Mouse (Mus musculus): Measurements from ENCODE around the gene Krt222. TPM values are rescaled to one million over a fixed set of nuclear protein-coding genes. Genes with fewer than 3 reads are reported as not detected.
A peak's percentile ranks its signal among the peaks of the same experiment; 100 is the strongest.
"Not testable (repeated sequence)": the region's sequence is repeated elsewhere in the genome, so short reads cannot be mapped to it uniquely, and the experiment has no call there.

The Krt222 gene
- polyA plus RNA-seq, 2 experiments = 0.01 to 0.13 TPM

DNA sequence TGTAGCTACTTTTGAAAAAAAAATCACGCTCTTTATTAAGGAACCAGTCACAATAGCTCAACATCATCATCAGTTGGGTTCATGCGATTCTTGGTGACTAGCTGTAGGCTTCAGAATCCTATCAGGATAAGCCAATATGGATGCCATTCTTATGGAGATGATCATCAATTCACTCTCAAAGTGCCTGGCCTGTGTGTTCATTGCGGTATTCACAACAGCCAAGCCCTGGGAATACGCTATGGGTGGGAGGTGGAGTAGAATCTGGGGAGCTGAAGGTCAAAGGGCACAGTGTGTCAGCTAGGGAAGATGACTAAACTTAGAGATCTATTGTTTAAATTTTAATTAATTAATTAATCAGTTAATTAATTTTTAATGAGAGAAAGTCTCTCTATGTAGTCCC is 4.0 kb upstream of the Krt222 start:
- TF ChIP-seq EP300 (IDR thresholded peaks at IDR 0.05; ENCODE audit: low read depth) (no peak), CTCF (IDR thresholded peaks at IDR 0.05; ENCODE audit: low read depth) (no peak)
- H3K4me1 ChIP-seq (replicated peaks; ENCODE audit: control insufficient read depth in 2 of 2, insufficient read depth in 2 of 2, low read length in 1 of 2) = no peaks in the 10 kb centered on the region
- H3K27me3 ChIP-seq (ENCODE audit: control insufficient read depth, insufficient read depth, low read length) = no peaks in the 10 kb centered on the region
- H3K36me3 ChIP-seq (replicated peaks; ENCODE audit: control insufficient read depth, insufficient read depth, low read depth) = no peaks in the 10 kb centered on the region
- H3K4me3 ChIP-seq (ENCODE audit: insufficient read depth in 1 of 2, low read depth in 2 of 2, low read length in 2 of 2) = no peak overlapping the region
- no peak for ATAC-seq (ENCODE audit: insufficient read depth)
- H3K27ac ChIP-seq = no peak overlapping the region
- no peak overlapping the region for H3K9ac ChIP-seq (replicated peaks)
- H3K9me3 ChIP-seq (ENCODE audit: control insufficient read depth, low read length) = no peaks in the 10 kb centered on the region
- no peak for DNase-seq (ENCODE audit: low read depth in 3 of 3, low spot score in 3 of 3)
- WGBS (ENCODE audit: insufficient replicate concordance) = 79% methylated on average over 4 of the region's 4 CpGs
- no peak overlapping the region for H3K4me2 ChIP-seq (ENCODE audit: low read depth)

DNA sequence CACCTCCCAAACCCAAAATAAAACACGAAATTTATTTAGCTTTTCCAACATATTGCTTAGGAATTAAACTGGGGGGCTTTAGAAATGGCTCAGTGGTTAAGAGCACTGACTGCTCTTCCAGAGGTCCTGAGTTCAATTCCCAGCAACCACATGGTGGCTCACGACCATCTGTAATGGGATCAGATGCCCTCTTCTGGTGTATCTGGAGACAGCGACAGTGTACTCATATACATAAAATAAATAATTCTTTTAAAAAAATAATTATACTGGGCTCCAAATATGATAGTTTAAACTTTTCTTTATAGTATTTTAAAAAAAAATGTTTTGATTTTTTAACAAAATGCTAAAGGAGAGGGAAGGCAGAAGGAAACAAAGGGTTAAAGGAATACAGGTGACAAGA is 634 bp upstream of the Krt222 start:
- DNase-seq (ENCODE audit: low read depth in 3 of 3, low spot score in 3 of 3); H3K4me3 ChIP-seq (ENCODE audit: insufficient read depth in 1 of 2, low read depth in 2 of 2, low read length in 2 of 2); H3K27ac ChIP-seq; H3K4me1 ChIP-seq (replicated peaks; ENCODE audit: control insufficient read depth in 2 of 2, insufficient read depth in 2 of 2, low read length in 1 of 2); H3K9me3 ChIP-seq (ENCODE audit: control insufficient read depth, low read length); H3K4me2 ChIP-seq (ENCODE audit: low read depth); H3K36me3 ChIP-seq (replicated peaks; ENCODE audit: control insufficient read depth, insufficient read depth, low read depth); H3K27me3 ChIP-seq (ENCODE audit: control insufficient read depth, insufficient read depth, low read length); H3K9ac ChIP-seq (replicated peaks); ATAC-seq (ENCODE audit: insufficient read depth): not testable (repeated sequence)
- 33% methylated on average over 3 of the region's 3 CpGs for WGBS (ENCODE audit: insufficient replicate concordance)

DNA sequence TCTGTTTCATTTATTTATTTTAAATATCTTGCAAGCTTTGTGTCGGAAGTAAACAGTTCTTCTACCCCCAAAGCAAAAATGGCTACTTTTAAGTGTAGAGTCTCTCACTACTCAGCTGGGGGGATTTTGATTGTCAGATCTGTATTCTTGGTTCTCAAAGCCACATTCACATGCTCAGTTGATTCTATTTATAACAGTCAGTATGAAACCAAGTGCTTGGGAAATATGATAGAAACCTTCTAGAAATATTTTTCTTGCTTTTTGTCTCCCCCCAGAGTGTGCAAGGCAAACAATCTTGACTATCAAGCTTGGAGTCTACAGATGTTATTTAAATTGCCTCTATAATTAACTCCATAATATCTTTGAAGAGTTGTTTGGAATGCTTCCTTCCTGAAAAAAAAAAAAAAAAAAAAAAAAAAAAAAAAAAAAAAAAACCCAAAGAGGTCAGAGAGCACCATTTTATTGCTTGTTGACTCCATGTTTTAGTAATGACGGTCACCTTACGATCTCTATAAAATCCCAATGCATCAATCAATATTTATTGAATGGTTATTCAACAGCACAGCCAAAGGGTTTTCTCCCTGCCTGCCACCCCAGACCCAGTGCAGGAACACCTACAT is 575 bp downstream of the Krt222 start:
- WGBS (ENCODE audit: insufficient replicate concordance) = 63% methylated on average over 3 of the region's 3 CpGs
- Histone ChIP-seq H3K9me3 (ENCODE audit: control insufficient read depth, low read length) (no peaks in the 10 kb centered on the region), H3K4me2 (ENCODE audit: low read depth) (peak overlapping the region; percentile 30), H3K4me1 (replicated peaks; ENCODE audit: control insufficient read depth in 2 of 2, insufficient read depth in 2 of 2, low read length in 1 of 2) (peaks cover 0 to 4% of the 10 kb centered on the region in 2 experiments; a peak in 1 of 4 replicates), H3K36me3 (replicated peaks; ENCODE audit: control insufficient read depth, insufficient read depth, low read depth) (no peaks in the 10 kb centered on the region), H3K4me3 (ENCODE audit: insufficient read depth in 1 of 2, low read depth in 2 of 2, low read length in 2 of 2) (0 out of 4 replicates have a peak overlapping the region, but pooled peaks of 1 of the 2 experiments have one; percentile 0), H3K27me3 (ENCODE audit: control insufficient read depth, insufficient read depth, low read length) (no peaks in the 10 kb centered on the region), H3K9ac (replicated peaks) (no peak overlapping the region), H3K27ac (no peak overlapping the region)
- TF ChIP-seq EP300 (IDR thresholded peaks at IDR 0.05; ENCODE audit: low read depth) = no peak
- TF ChIP-seq CTCF (IDR thresholded peaks at IDR 0.05; ENCODE audit: low read depth) = no peak
- DNase-seq (ENCODE audit: low read depth in 3 of 3, low spot score in 3 of 3) (no peak), ATAC-seq (ENCODE audit: insufficient read depth) (no peak)

DNA sequence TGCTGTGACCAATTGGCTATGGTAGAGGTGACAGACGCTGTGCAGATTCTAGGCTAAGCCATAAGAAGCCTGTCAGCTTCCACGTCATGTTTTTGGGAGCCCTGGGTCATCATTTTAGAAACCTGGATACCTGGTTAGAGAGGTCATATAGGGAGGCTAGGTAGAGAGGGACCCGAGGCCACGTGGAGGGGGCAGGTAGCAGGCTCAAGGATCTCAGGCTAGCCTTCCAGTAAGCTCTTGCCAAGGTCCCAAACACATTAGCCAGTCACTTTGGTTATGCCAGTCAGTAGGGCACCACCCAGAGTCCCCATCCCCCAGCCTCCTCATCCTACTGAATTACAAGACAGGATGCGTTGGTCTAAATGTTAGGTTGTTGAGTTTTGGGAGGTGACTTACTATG is 1.8 kb downstream of the Krt222 start:
- H3K27ac ChIP-seq = no peak overlapping the region
- DNase-seq (ENCODE audit: low read depth in 3 of 3, low spot score in 3 of 3) = no peak
- peaks cover 0 to 4% of the 10 kb centered on the region in 2 experiments; a peak in 1 of 4 replicates for H3K4me1 ChIP-seq (replicated peaks; ENCODE audit: control insufficient read depth in 2 of 2, insufficient read depth in 2 of 2, low read length in 1 of 2)
- H3K27me3 ChIP-seq (ENCODE audit: control insufficient read depth, insufficient read depth, low read length) = no peaks in the 10 kb centered on the region
- no peak overlapping the region for H3K4me3 ChIP-seq (ENCODE audit: insufficient read depth in 1 of 2, low read depth in 2 of 2, low read length in 2 of 2)
- no peaks in the 10 kb centered on the region for H3K36me3 ChIP-seq (replicated peaks; ENCODE audit: control insufficient read depth, insufficient read depth, low read depth)
- ATAC-seq (ENCODE audit: insufficient read depth) = no peak
- TF ChIP-seq CTCF (IDR thresholded peaks at IDR 0.05; ENCODE audit: low read depth) (no peak), EP300 (IDR thresholded peaks at IDR 0.05; ENCODE audit: low read depth) (no peak)
- no peak overlapping the region for H3K4me2 ChIP-seq (ENCODE audit: low read depth)
- no peak overlapping the region for H3K9ac ChIP-seq (replicated peaks)
- no peaks in the 10 kb centered on the region for H3K9me3 ChIP-seq (ENCODE audit: control insufficient read depth, low read length)
- WGBS (ENCODE audit: insufficient replicate concordance) = 46% methylated on average over 5 of the region's 5 CpGs

DNA sequence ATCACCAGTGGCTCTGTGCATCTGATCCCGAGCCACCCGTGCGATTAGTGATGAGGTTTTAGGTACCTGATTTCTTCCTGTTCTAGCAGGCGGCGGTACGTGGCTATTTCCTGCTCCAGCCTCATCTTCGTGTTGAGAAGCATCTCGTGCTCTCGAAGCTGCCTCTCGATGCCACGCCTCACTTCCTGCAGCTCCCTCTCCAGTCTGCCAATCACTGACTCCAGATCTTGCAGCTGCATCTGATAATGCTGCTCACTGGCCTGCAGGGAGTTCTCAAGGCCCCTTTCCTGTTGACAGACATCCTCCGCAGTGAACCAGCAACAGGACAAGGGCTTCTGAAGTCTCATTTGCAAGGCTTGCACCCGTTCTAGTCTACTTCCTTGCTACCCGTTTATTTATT is 5.4 kb downstream of the Krt222 start:
- no peak for DNase-seq (ENCODE audit: low read depth in 3 of 3, low spot score in 3 of 3)
- H3K27ac ChIP-seq = no peak overlapping the region
- no peak for ATAC-seq (ENCODE audit: insufficient read depth)
- no peak overlapping the region for H3K4me2 ChIP-seq (ENCODE audit: low read depth)
- no peaks in the 10 kb centered on the region for H3K36me3 ChIP-seq (replicated peaks; ENCODE audit: control insufficient read depth, insufficient read depth, low read depth)
- no peak overlapping the region for H3K4me3 ChIP-seq (ENCODE audit: insufficient read depth in 1 of 2, low read depth in 2 of 2, low read length in 2 of 2)
- no peaks in the 10 kb centered on the region for H3K27me3 ChIP-seq (ENCODE audit: control insufficient read depth, insufficient read depth, low read length)
- 13% methylated on average over 14 of the region's 14 CpGs for WGBS (ENCODE audit: insufficient replicate concordance)
- no peaks in the 10 kb centered on the region for H3K9me3 ChIP-seq (ENCODE audit: control insufficient read depth, low read length)
- peaks cover 0 to 4% of the 10 kb centered on the region in 2 experiments; a peak in 1 of 4 replicates for H3K4me1 ChIP-seq (replicated peaks; ENCODE audit: control insufficient read depth in 2 of 2, insufficient read depth in 2 of 2, low read length in 1 of 2)
- TF ChIP-seq CTCF (IDR thresholded peaks at IDR 0.05; ENCODE audit: low read depth) = no peak
- no peak for TF ChIP-seq EP300 (IDR thresholded peaks at IDR 0.05; ENCODE audit: low read depth)
- no peak overlapping the region for H3K9ac ChIP-seq (replicated peaks)
